Mouse (Mus musculus): ENCODE data around the gene Zfp595. TPM values are rescaled to one million over a fixed set of nuclear protein-coding genes. Genes with fewer than 3 reads are reported as not detected.
"Not testable (repeated sequence)": the region's sequence is repeated elsewhere in the genome, so short reads cannot be mapped to it uniquely, and the experiment has no call there.

Gene Zfp595
- polyA plus RNA-seq, 1 experiment: 8.6 TPM

DNA sequence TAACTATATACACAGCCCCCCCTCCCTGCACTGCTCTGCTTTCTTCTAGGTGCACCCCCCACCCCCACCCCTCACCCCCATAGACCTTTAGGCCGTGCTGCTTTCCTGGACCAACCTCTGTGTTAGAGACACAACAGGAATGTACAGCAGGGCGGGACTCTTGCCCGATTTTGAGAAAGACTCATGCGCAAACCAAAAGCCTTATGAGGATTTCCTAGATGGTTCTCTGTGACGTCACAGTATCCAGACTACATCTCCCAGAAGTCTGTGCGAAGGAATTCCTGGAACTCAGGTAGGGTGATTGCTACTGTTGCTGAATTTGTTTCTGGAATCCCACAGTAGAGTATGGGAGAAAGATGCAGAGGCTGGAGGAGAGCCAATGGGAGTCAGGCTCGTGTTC is 54.1 kb downstream of the Zfp595 start, which contains the start of gene Zfp458:
Zfp458 (minus strand) TSS at position 153 of the 400 bp plus-strand sequence.
- Histone ChIP-seq H3K4me1 (ENCODE audit: control insufficient read depth, insufficient read depth, low read length) (no peaks in the 10 kb centered on the region), H3K27ac (ENCODE audit: insufficient read depth, low read length) (no peak within 1 kb of the TSS), H3K4me3 (ENCODE audit: insufficient read depth, low read length) (no peak within 1 kb of the TSS)
- no peak for TF ChIP-seq POLR2A (IDR thresholded peaks at IDR 0.05; ENCODE audit: low read depth, low read length)
- no peak for TF ChIP-seq CTCF (IDR thresholded peaks at IDR 0.05; ENCODE audit: borderline replicate concordance, insufficient read depth, low read length)

DNA sequence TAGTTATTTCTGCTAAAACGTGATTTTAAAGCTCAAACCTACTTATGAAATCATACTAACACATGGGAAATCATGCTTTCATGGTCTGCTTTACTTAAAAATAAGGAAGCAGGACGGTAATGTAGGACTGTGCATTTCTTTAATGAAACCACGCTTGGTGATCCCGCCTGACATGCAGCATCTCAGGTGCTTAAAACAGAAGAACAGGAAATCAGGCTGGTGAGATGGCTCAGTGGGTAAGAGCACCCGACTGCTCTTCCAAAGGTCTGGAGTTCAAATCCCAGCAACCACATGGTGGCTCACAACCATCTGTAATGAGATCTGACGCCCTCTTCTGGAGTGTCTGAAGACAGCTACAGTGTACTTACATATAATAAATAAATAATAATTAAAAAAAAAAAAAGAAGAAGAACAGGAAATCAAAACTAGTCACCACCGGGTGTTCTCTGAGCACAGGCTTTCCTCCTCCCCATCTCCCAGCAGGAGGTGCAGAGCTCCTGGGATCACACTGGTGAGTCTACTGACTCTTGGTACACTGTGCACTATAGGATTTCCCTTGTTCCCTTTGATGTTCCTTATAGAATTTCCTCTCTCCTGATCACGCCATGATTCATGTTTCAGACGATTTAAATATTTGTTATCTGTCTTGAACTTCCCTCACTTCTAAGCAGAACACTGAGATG is 62.8 kb downstream of the Zfp595 start:
- H3K4me3 ChIP-seq (ENCODE audit: insufficient read depth, low read length): peak overlapping the region; percentile 80
- not testable (repeated sequence) for H3K4me1 ChIP-seq (ENCODE audit: control insufficient read depth, insufficient read depth, low read length); H3K27ac ChIP-seq (ENCODE audit: insufficient read depth, low read length)

DNA sequence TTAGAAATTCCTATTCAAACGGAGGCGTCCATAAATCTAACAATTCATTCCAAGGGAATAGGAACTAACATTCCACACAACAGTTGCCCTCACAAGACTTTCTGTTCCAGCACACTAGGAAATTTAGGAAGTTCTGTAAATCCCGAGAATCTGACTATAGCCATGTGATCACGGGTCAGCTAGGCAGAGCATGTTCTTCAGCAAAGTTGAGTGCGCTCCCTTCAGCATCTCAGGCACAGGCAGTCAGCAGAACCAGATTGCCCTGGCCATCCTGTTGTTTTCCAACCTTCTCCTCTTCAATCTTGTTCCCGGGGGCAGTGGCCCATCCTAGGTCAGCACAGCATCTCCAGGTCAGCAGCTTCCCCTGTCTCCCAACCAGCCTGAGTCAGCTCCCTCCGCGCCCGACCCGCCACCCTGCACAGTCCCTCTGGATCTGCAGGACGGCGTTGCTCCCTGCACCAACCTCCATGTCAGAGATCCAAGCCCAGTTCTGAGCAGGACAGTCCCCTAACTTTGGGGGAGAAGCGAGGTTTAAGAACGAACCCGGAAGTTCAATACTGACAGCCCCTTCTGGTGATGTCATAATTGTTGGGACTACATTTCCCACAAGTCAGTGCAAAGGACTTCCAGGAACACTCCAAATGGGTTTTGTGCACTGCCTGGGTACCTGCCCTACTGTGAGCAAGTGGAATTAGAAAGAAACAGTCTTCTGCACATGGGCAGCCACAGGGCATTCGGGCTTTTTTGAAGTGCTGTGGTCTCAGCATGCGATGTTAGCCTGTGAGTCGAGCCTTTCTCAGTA is 63.6 kb downstream of the Zfp595 start:
- Histone ChIP-seq H3K4me3 (ENCODE audit: insufficient read depth, low read length) (peak overlapping the region; percentile 80), H3K4me1 (ENCODE audit: control insufficient read depth, insufficient read depth, low read length) (no peaks in the 10 kb centered on the region), H3K27ac (ENCODE audit: insufficient read depth, low read length) (no peak overlapping the region)
- TF ChIP-seq POLR2A (IDR thresholded peaks at IDR 0.05; ENCODE audit: low read depth, low read length) (peak; percentile 56), CTCF (IDR thresholded peaks at IDR 0.05; ENCODE audit: borderline replicate concordance, insufficient read depth, low read length) (no peak)

Other genes starting within 250 kb of the Zfp595 start
- gene Zfp708, start 234.6 kb downstream of the Zfp595 start, polyA plus RNA-seq (2011; ENCODE audit: insufficient read length, low read depth, missing spikeins): 0.94 and 3.2 TPM in 2 replicates
- 1.8 and 5.3 TPM in 2 replicates for gene Gm28557, start 224.0 kb downstream of the Zfp595 start, polyA plus RNA-seq (2011; ENCODE audit: insufficient read length, low read depth, missing spikeins)
- gene Rslcan18, start 216.3 kb downstream of the Zfp595 start, polyA plus RNA-seq (2011; ENCODE audit: insufficient read length, low read depth, missing spikeins): 0.43 and 0.98 TPM in 2 replicates
- gene Zfp759, start 210.9 kb downstream of the Zfp595 start, polyA plus RNA-seq (2011; ENCODE audit: insufficient read length, low read depth, missing spikeins): 2.3 and 4.2 TPM in 2 replicates
- 6.5 and 7.3 TPM in 2 replicates for gene Rsl1, start 159.4 kb downstream of the Zfp595 start, polyA plus RNA-seq (2011; ENCODE audit: insufficient read length, low read depth, missing spikeins)
- gene Zfp455, start 138.1 kb downstream of the Zfp595 start, polyA plus RNA-seq (2011; ENCODE audit: insufficient read length, low read depth, missing spikeins): 1.2 and 1.5 TPM in 2 replicates
- gene Zfp458, start 54.1 kb downstream of the Zfp595 start, polyA plus RNA-seq (2011; ENCODE audit: insufficient read length, low read depth, missing spikeins): 3.3 and 4.6 TPM in 2 replicates
- gene Zfp457, start 26.1 kb downstream of the Zfp595 start, polyA plus RNA-seq (2011; ENCODE audit: insufficient read length, low read depth, missing spikeins): 0.57 and 1.6 TPM in 2 replicates
- not detected in 2 replicates for gene Gm28044, start 28.0 kb upstream of the Zfp595 start, polyA plus RNA-seq (2011; ENCODE audit: insufficient read length, low read depth, missing spikeins)
- 1.8 and 2.7 TPM in 2 replicates for gene Zfp953, start 28.0 kb upstream of the Zfp595 start, polyA plus RNA-seq (2011; ENCODE audit: insufficient read length, low read depth, missing spikeins)
- gene Gm28041, start 43.2 kb upstream of the Zfp595 start, polyA plus RNA-seq (2011; ENCODE audit: insufficient read length, low read depth, missing spikeins): 2.3 and 2.4 TPM in 2 replicates
- 1.1 and 3.9 TPM in 2 replicates for gene Zfp456, start 43.2 kb upstream of the Zfp595 start, polyA plus RNA-seq (2011; ENCODE audit: insufficient read length, low read depth, missing spikeins)
- 6.0 and 11.7 TPM in 2 replicates for gene Zfp429, start 67.2 kb upstream of the Zfp595 start, polyA plus RNA-seq (2011; ENCODE audit: insufficient read length, low read depth, missing spikeins)
- 0.30 TPM in 1 of 2 replicates, not detected in the other for gene Zfp459, start 88.8 kb upstream of the Zfp595 start, polyA plus RNA-seq (2011; ENCODE audit: insufficient read length, low read depth, missing spikeins)
- gene Zfp874a, start 119.1 kb upstream of the Zfp595 start, polyA plus RNA-seq (2011; ENCODE audit: insufficient read length, low read depth, missing spikeins): 12.8 and 13.8 TPM in 2 replicates
- gene Zfp874b, start 151.7 kb upstream of the Zfp595 start, polyA plus RNA-seq (2011; ENCODE audit: insufficient read length, low read depth, missing spikeins): 7.3 and 8.1 TPM in 2 replicates
- gene Zfp58, start 168.0 kb upstream of the Zfp595 start, polyA plus RNA-seq (2011; ENCODE audit: insufficient read length, low read depth, missing spikeins): 6.7 and 7.6 TPM in 2 replicates
- gene Gm26965, start 193.6 kb upstream of the Zfp595 start, polyA plus RNA-seq (2011; ENCODE audit: insufficient read length, low read depth, missing spikeins): 1.5 TPM in 1 of 2 replicates, not detected in the other
- gene Zfp87, start 193.6 kb upstream of the Zfp595 start, polyA plus RNA-seq (2011; ENCODE audit: insufficient read length, low read depth, missing spikeins): 13.1 and 15.2 TPM in 2 replicates
- gene Zfp748, start 221.3 kb upstream of the Zfp595 start, polyA plus RNA-seq (2011; ENCODE audit: insufficient read length, low read depth, missing spikeins): 5.6 and 7.6 TPM in 2 replicates